Mouse (Mus musculus) lung, adult 2 months (tissue): ENCODE data around the gene Mrpl23.

Experiments used
- CTCF ChIP-seq: fragments of 200-500 bp; IDR thresholded peaks from 2 replicates; pipeline ENCODE4 v1.5.1; 2011; ENCODE audit warnings: mild to moderate bottlenecking, low read length, control low read depth; ENCODE audit not compliant: insufficient read depth
- POLR2A ChIP-seq: fragments of 200-500 bp; IDR thresholded peaks from 2 replicates; pipeline ENCODE4 v1.6.1; 2011; ENCODE audit warnings: low read depth, mild to moderate bottlenecking, control low read depth, low read length, borderline replicate concordance; ENCODE audit errors: extremely low read depth

DNA sequence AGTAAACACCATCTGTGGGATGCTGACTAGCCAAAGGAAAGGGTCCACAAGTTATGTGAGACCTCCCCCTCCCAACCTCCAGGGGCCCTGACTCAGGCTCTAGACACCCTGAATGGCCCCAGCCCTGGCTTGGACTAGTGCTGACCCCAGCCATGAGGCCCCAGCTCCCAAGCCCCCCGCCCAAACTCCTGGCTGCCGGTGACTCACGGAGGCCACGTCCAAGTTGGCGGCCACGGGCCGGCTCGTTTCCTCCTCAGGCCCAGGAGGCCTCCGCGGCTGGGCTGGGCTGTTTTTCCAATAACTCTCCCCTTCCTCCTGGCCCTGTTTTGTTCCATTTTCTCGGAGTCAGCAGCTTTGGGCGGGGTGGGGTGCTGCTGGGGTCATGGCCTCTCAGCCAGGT lies 47.7 kb upstream of the Mrpl23 start:
- no peak for TF ChIP-seq POLR2A
- TF ChIP-seq CTCF = no peak
